Mouse (Mus musculus) right cerebral cortex, postnatal 36 days (tissue): ENCODE results near the gene Ptprm.
"Not testable (repeated sequence)": the region's sequence is repeated elsewhere in the genome, so short reads cannot be mapped to it uniquely, and the experiment has no call there.

Source experiments
- DNase-seq, 2 experiments: peaks; one replicate each; pipeline ENCODE4 v3.0.0; 2022; ENCODE audit warnings: low spot score in 2 of 2, mixed read lengths in 1 of 2

Gene Ptprm

GRCm38 (mm10) chr17:66877582-66877981 is 476.7 kb downstream of the Ptprm start:
- no peak for DNase-seq

GRCm38 (mm10) chr17:66874810-66875209 is 479.4 kb downstream of the Ptprm start:
- no peak for DNase-seq

- DNase-seq: no peak
Measured at GRCm38 (mm10) chr17:66871396-66871795, 482.9 kb downstream of the Ptprm start.

GRCm38 (mm10) chr17:66869581-66870002 is 484.7 kb downstream of the Ptprm start:
- peak in 1 of 2 experiments; percentile 22 for DNase-seq

GRCm38 (mm10) chr17:66864441-66864840 is 489.8 kb downstream of the Ptprm start:
- no peak for DNase-seq

GRCm38 (mm10) chr17:66861557-66861956 is 492.7 kb downstream of the Ptprm start:
- DNase-seq: no peak

GRCm38 (mm10) chr17:66858757-66859156 is 495.5 kb downstream of the Ptprm start:
- no peak for DNase-seq

GRCm38 (mm10) chr17:66852496-66852895 is 501.8 kb downstream of the Ptprm start:
- DNase-seq: no peak

GRCm38 (mm10) chr17:66847011-66847410 is 507.2 kb downstream of the Ptprm start:
- DNase-seq: not testable (repeated sequence)

GRCm38 (mm10) chr17:66822347-66822746 is 531.9 kb downstream of the Ptprm start:
- no peak for DNase-seq

GRCm38 (mm10) chr17:66817380-66817779 is 536.9 kb downstream of the Ptprm start:
- DNase-seq: no peak

GRCm38 (mm10) chr17:66815921-66816320 is 538.3 kb downstream of the Ptprm start:
- DNase-seq: no peak

GRCm38 (mm10) chr17:66813786-66814185 is 540.5 kb downstream of the Ptprm start:
- DNase-seq: no peak

- DNase-seq: no peak
Measured at GRCm38 (mm10) chr17:66813346-66813745, 540.9 kb downstream of the Ptprm start.

GRCm38 (mm10) chr17:66809786-66810185 is 544.5 kb downstream of the Ptprm start:
- no peak for DNase-seq

- DNase-seq: no peak
Measured at GRCm38 (mm10) chr17:66808186-66808585, 546.1 kb downstream of the Ptprm start.

GRCm38 (mm10) chr17:66801831-66802687 is 552.2 kb downstream of the Ptprm start:
- DNase-seq: no peak

- DNase-seq: no peak
Measured at GRCm38 (mm10) chr17:66800231-66800630, 554.0 kb downstream of the Ptprm start.

GRCm38 (mm10) chr17:66786166-66786565 is 568.1 kb downstream of the Ptprm start:
- no peak for DNase-seq

GRCm38 (mm10) chr17:66785586-66785985 is 568.7 kb downstream of the Ptprm start:
- DNase-seq: no peak

- DNase-seq: no peak
Measured at GRCm38 (mm10) chr17:66783601-66784000, 570.7 kb downstream of the Ptprm start.

GRCm38 (mm10) chr17:66783075-66783492 is 571.2 kb downstream of the Ptprm start:
- no peak for DNase-seq

- peak; percentile 35 to 38 for DNase-seq
Measured at GRCm38 (mm10) chr17:66781910-66782309, 572.3 kb downstream of the Ptprm start.
